Mouse (Mus musculus): ENCODE measurements at regions not wholly inside any gene's neighbourhood (a gene's known extent, or its start where the extent isn't known, plus 50 kb on each side); places are given as distances from the start of the nearest gene placed in this dataset.

- TF ChIP-seq POLR2A (IDR thresholded peaks at IDR 0.05; ENCODE audit: control insufficient read depth in 1 of 2, insufficient read depth in 1 of 2, low read depth in 1 of 2, low read length in 2 of 2, poor library complexity in 1 of 2) (no peak), EP300 (IDR thresholded peaks at IDR 0.05; ENCODE audit: low read depth in 1 of 2, low read length in 2 of 2) (no peak), GATA1 (IDR thresholded peaks at IDR 0.05; ENCODE audit: low read depth, low read length) (no peak), CTCF (IDR thresholded peaks at IDR 0.05 in 2 of 3, conservative IDR thresholded peaks at IDR 0.05 in 1 of 3; ENCODE audit: control insufficient read depth in 1 of 3, insufficient read depth in 1 of 3, low read depth in 2 of 3, low read length in 3 of 3, poor library complexity in 1 of 3, severe bottlenecking in 1 of 3) (no peak), RAD21 (IDR thresholded peaks at IDR 0.05; ENCODE audit: low read depth, low read length) (no peak), TAL1 (IDR thresholded peaks at IDR 0.05; ENCODE audit: low read length) (no peak), RCOR1 (IDR thresholded peaks at IDR 0.05; ENCODE audit: low read depth, low read length) (no peak), ZMIZ1 (IDR thresholded peaks at IDR 0.05; ENCODE audit: low read depth, low read length) (no peak)
These were observed 66.6 kb upstream of the Egr2 start for GRCm38 (mm10) chr10:67468724-67469123.
